Mouse (Mus musculus): ENCODE measurements around the gene Fshr. TPM values are rescaled to one million over a fixed set of nuclear protein-coding genes. Genes with fewer than 3 reads are reported as not detected.

The Fshr gene
- polyA plus RNA-seq, 1 experiment = not detected

DNA sequence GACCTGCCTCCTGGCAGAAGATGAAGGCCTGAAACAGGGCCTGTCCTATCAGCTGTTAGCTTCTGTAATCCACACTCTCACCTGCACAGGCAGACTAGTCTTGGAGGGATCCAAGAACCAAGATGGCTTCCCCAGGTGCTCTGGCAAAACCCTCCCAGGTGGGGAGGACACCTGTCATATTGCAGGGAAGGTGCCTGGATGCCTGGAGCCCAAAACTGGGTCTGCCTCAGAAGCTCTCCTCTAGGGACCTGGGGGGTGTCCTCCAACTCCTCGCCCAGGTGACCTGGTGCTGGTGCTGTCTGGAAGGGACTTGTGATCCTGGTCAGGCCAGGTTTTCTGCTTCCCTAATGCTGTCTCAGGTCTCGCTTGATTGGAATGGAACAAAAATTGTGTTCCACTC is 167.5 kb downstream of the Fshr start:
- H3ac ChIP-seq (ENCODE audit: control insufficient read depth, insufficient read length) = no peak overlapping the region
- no peak overlapping the region for H3K4me2 ChIP-seq (ENCODE audit: low read depth)
- H3K27me3 ChIP-seq (ENCODE audit: control insufficient read depth, insufficient read depth, insufficient read length) = no peaks in the 10 kb centered on the region
- no peaks in the 10 kb centered on the region for H3K36me3 ChIP-seq (ENCODE audit: control insufficient read depth, insufficient read depth)
- no peaks in the 10 kb centered on the region for H3K79me2 ChIP-seq (ENCODE audit: control insufficient read depth, insufficient read depth)
- H3K4me3 ChIP-seq = no peak overlapping the region
- TF ChIP-seq TCF12 (IDR thresholded peaks at IDR 0.05; ENCODE audit: insufficient read depth, poor library complexity, severe bottlenecking) = no peak
- TF ChIP-seq E2F4 (IDR thresholded peaks at IDR 0.05; ENCODE audit: insufficient read depth) = no peak
- no peak for TF ChIP-seq POLR2AphosphoS2 (IDR thresholded peaks at IDR 0.05; ENCODE audit: insufficient read length, low read depth)
- TF ChIP-seq USF1 (IDR thresholded peaks at IDR 0.05; ENCODE audit: low read depth) = no peak
- no peak for TF ChIP-seq TCF3 (IDR thresholded peaks at IDR 0.05; ENCODE audit: insufficient read length, low read depth)
- no peak for TF ChIP-seq REST (IDR thresholded peaks at IDR 0.05; ENCODE audit: insufficient read depth, insufficient read length)
- TF ChIP-seq MYOG (IDR thresholded peaks at IDR 0.05; ENCODE audit: control insufficient read depth in 1 of 3, insufficient read depth in 1 of 3, insufficient read length in 2 of 3, low read depth in 2 of 3) = no peak
- no peak for TF ChIP-seq POLR2A (IDR thresholded peaks at IDR 0.05; ENCODE audit: insufficient read length, low read depth)
- TF ChIP-seq MAX (IDR thresholded peaks at IDR 0.05; ENCODE audit: low read depth) = no peak
- TF ChIP-seq SRF (IDR thresholded peaks at IDR 0.05; ENCODE audit: control insufficient read depth, insufficient read length, low read depth) = no peak
- TF ChIP-seq CEBPB (IDR thresholded peaks at IDR 0.05; ENCODE audit: insufficient read depth, poor library complexity, severe bottlenecking) = no peak
- no peak for TF ChIP-seq MYOD1 (IDR thresholded peaks at IDR 0.05; ENCODE audit: control insufficient read depth in 1 of 3, insufficient read length in 2 of 3, low read depth in 2 of 3)

DNA sequence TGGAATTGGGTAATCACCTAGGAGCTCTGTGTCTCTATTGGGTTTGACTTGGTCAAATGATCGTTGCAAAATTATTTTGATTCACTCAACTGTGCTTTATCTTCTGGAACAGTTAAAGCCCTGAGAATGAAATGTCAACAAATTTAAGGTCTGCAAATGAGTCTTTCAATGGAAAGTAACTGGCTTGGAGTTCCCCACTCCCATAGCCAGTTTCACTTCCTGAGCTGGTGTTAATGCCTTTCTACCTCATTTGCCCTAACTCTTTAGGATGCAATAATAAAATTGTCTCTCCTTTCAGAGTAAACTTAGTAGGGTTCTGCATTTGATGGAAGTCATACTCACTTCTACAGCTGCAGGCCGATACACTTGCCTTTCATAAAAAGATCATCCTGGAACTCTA is 181.0 kb downstream of the Fshr start:
- H3K4me3 ChIP-seq = no peak overlapping the region
- TF ChIP-seq USF1 (IDR thresholded peaks at IDR 0.05; ENCODE audit: low read depth) = no peak
- no peak for TF ChIP-seq MYOG (IDR thresholded peaks at IDR 0.05; ENCODE audit: control insufficient read depth in 1 of 3, insufficient read depth in 1 of 3, insufficient read length in 2 of 3, low read depth in 2 of 3)
- TF ChIP-seq POLR2AphosphoS2 (IDR thresholded peaks at IDR 0.05; ENCODE audit: insufficient read length, low read depth) = no peak
- H3K27me3 ChIP-seq (ENCODE audit: control insufficient read depth, insufficient read depth, insufficient read length) = no peaks in the 10 kb centered on the region
- no peak overlapping the region for H3ac ChIP-seq (ENCODE audit: control insufficient read depth, insufficient read length)
- H3K4me2 ChIP-seq (ENCODE audit: low read depth) = no peak overlapping the region
- H3K79me2 ChIP-seq (ENCODE audit: control insufficient read depth, insufficient read depth) = no peaks in the 10 kb centered on the region
- H3K36me3 ChIP-seq (ENCODE audit: control insufficient read depth, insufficient read depth) = no peaks in the 10 kb centered on the region

DNA sequence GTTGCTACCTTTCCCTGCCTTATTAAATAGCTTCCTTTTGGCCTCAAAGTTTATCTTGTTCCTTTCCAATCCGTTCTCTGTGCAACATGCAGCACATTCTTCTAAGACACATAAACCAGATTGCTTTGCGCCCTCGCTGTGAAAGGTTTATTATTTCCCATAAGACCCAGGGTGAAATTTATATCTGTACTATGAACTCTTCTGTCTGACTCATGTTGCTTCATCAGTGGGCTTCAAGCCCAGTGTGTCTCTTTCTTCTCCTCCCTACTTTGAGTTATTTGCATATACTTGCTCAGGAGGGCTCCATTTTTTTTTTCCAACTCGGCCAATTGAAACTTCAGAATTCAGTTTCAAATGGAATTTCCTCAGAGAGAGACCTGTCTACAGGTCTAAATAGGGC is 183.5 kb downstream of the Fshr start:
- Histone ChIP-seq H3K4me2 (ENCODE audit: low read depth) (no peak overlapping the region), H3K27me3 (ENCODE audit: control insufficient read depth, insufficient read depth, insufficient read length) (no peaks in the 10 kb centered on the region), H3K79me2 (ENCODE audit: control insufficient read depth, insufficient read depth) (no peaks in the 10 kb centered on the region), H3K4me3 (no peak overlapping the region), H3K36me3 (ENCODE audit: control insufficient read depth, insufficient read depth) (no peaks in the 10 kb centered on the region), H3ac (ENCODE audit: control insufficient read depth, insufficient read length) (no peak overlapping the region)
- no peak for TF ChIP-seq MYOG (IDR thresholded peaks at IDR 0.05; ENCODE audit: control insufficient read depth in 1 of 3, insufficient read depth in 1 of 3, insufficient read length in 2 of 3, low read depth in 2 of 3)
- TF ChIP-seq TCF3 (IDR thresholded peaks at IDR 0.05; ENCODE audit: insufficient read length, low read depth) = no peak
- TF ChIP-seq MYOD1 (IDR thresholded peaks at IDR 0.05; ENCODE audit: control insufficient read depth in 1 of 3, insufficient read length in 2 of 3, low read depth in 2 of 3) = no peak
- TF ChIP-seq REST (IDR thresholded peaks at IDR 0.05; ENCODE audit: insufficient read depth, insufficient read length) = no peak
- TF ChIP-seq E2F4 (IDR thresholded peaks at IDR 0.05; ENCODE audit: insufficient read depth) = no peak
- no peak for TF ChIP-seq MAX (IDR thresholded peaks at IDR 0.05; ENCODE audit: low read depth)
- no peak for TF ChIP-seq CEBPB (IDR thresholded peaks at IDR 0.05; ENCODE audit: insufficient read depth, poor library complexity, severe bottlenecking)
- no peak for TF ChIP-seq USF1 (IDR thresholded peaks at IDR 0.05; ENCODE audit: low read depth)
- no peak for TF ChIP-seq TCF12 (IDR thresholded peaks at IDR 0.05; ENCODE audit: insufficient read depth, poor library complexity, severe bottlenecking)

DNA sequence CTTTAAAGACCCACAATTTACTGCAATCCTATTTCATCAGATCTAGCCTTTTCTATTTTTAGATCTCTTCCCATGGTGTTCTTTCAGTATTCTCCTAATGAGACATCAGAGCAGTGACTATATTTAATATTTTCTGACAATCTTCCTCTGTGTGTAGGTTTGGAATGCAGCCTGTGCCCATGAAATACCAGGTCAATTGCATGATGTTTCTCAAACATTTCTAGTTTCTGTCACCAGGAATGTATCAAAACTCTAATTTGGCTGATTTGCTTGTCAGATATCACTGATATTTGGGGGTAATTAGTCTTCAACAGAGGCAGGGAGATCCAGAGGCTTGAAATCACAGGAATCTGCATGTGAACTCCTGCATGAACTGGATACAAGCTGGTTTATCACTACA is 186.8 kb downstream of the Fshr start:
- no peaks in the 10 kb centered on the region for H3K36me3 ChIP-seq (ENCODE audit: control insufficient read depth, insufficient read depth)
- no peak overlapping the region for H3ac ChIP-seq (ENCODE audit: control insufficient read depth, insufficient read length)
- H3K79me2 ChIP-seq (ENCODE audit: control insufficient read depth, insufficient read depth) = no peaks in the 10 kb centered on the region
- no peak overlapping the region for H3K4me3 ChIP-seq
- no peaks in the 10 kb centered on the region for H3K27me3 ChIP-seq (ENCODE audit: control insufficient read depth, insufficient read depth, insufficient read length)
- no peak overlapping the region for H3K4me2 ChIP-seq (ENCODE audit: low read depth)
- TF ChIP-seq TCF12 (IDR thresholded peaks at IDR 0.05; ENCODE audit: insufficient read depth, poor library complexity, severe bottlenecking) (no peak), SRF (IDR thresholded peaks at IDR 0.05; ENCODE audit: control insufficient read depth, insufficient read length, low read depth) (no peak), REST (IDR thresholded peaks at IDR 0.05; ENCODE audit: insufficient read depth, insufficient read length) (no peak), MYOD1 (IDR thresholded peaks at IDR 0.05; ENCODE audit: control insufficient read depth in 1 of 3, insufficient read length in 2 of 3, low read depth in 2 of 3) (no peak), POLR2AphosphoS2 (IDR thresholded peaks at IDR 0.05; ENCODE audit: insufficient read length, low read depth) (no peak), CEBPB (IDR thresholded peaks at IDR 0.05; ENCODE audit: insufficient read depth, poor library complexity, severe bottlenecking) (no peak), POLR2A (IDR thresholded peaks at IDR 0.05; ENCODE audit: insufficient read length, low read depth) (no peak), E2F4 (IDR thresholded peaks at IDR 0.05; ENCODE audit: insufficient read depth) (no peak), MAX (IDR thresholded peaks at IDR 0.05; ENCODE audit: low read depth) (no peak), MYOG (IDR thresholded peaks at IDR 0.05; ENCODE audit: control insufficient read depth in 1 of 3, insufficient read depth in 1 of 3, insufficient read length in 2 of 3, low read depth in 2 of 3) (no peak), USF1 (IDR thresholded peaks at IDR 0.05; ENCODE audit: low read depth) (no peak), TCF3 (IDR thresholded peaks at IDR 0.05; ENCODE audit: insufficient read length, low read depth) (no peak)

DNA sequence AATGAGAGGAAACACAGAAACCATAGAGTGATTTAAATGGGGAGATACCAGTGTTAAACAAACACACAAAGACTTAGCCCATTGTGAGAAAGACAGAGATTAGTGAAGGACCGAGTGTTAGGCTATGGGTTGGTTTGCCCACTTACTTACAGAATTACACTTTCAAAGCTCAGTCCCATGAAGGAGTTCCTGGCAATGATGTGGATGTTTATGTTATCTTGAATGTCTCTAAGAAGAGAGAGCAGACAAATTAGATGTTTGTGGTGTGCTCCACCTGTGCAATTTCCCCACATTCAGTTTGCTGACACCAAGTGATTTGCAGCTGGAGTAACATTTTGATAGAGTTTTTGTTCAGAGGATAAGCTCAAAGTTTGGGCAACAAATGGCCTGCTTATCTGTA is 191.4 kb downstream of the Fshr start:
- Histone ChIP-seq H3K27me3 (ENCODE audit: control insufficient read depth, insufficient read depth, insufficient read length) (no peaks in the 10 kb centered on the region), H3K79me2 (ENCODE audit: control insufficient read depth, insufficient read depth) (no peaks in the 10 kb centered on the region), H3K4me2 (ENCODE audit: low read depth) (no peak overlapping the region), H3ac (ENCODE audit: control insufficient read depth, insufficient read length) (no peak overlapping the region), H3K4me3 (no peak overlapping the region), H3K36me3 (ENCODE audit: control insufficient read depth, insufficient read depth) (no peaks in the 10 kb centered on the region)
- TF ChIP-seq MYOG (IDR thresholded peaks at IDR 0.05; ENCODE audit: control insufficient read depth in 1 of 3, insufficient read depth in 1 of 3, insufficient read length in 2 of 3, low read depth in 2 of 3) = no peak
- TF ChIP-seq TCF12 (IDR thresholded peaks at IDR 0.05; ENCODE audit: insufficient read depth, poor library complexity, severe bottlenecking) = no peak
- TF ChIP-seq MAX (IDR thresholded peaks at IDR 0.05; ENCODE audit: low read depth) = no peak
- no peak for TF ChIP-seq SRF (IDR thresholded peaks at IDR 0.05; ENCODE audit: control insufficient read depth, insufficient read length, low read depth)
- no peak for TF ChIP-seq USF1 (IDR thresholded peaks at IDR 0.05; ENCODE audit: low read depth)
- no peak for TF ChIP-seq TCF3 (IDR thresholded peaks at IDR 0.05; ENCODE audit: insufficient read length, low read depth)
- no peak for TF ChIP-seq MYOD1 (IDR thresholded peaks at IDR 0.05; ENCODE audit: control insufficient read depth in 1 of 3, insufficient read length in 2 of 3, low read depth in 2 of 3)
- TF ChIP-seq E2F4 (IDR thresholded peaks at IDR 0.05; ENCODE audit: insufficient read depth) = no peak
- TF ChIP-seq POLR2A (IDR thresholded peaks at IDR 0.05; ENCODE audit: insufficient read length, low read depth) = no peak
- TF ChIP-seq REST (IDR thresholded peaks at IDR 0.05; ENCODE audit: insufficient read depth, insufficient read length) = no peak
- no peak for TF ChIP-seq CEBPB (IDR thresholded peaks at IDR 0.05; ENCODE audit: insufficient read depth, poor library complexity, severe bottlenecking)
- no peak for TF ChIP-seq POLR2AphosphoS2 (IDR thresholded peaks at IDR 0.05; ENCODE audit: insufficient read length, low read depth)

All from myocyte (in vitro differentiated cells).